Comparison of ENCODE assay signal across 8 mouse cellular contexts in genomic region chr7:131075956-131076355, GRCm38 (mm10). TPM values are rescaled to one million over a fixed set of nuclear protein-coding genes. Genes with fewer than 3 reads are reported as not detected.
A peak's percentile ranks its signal among the peaks of the same experiment; 100 is the strongest.
DNase-seq lines count a peak whose midpoint lies in the region; ATAC-seq and TF ChIP-seq lines count a peak whose summit lies in the region.

No protein-coding gene starts in this region.

- WGBS in heart, postnatal 0 days: 0% methylated on average over 1 of the region's 1 CpGs
- 0% methylated on average over 1 of the region's 1 CpGs for WGBS in midbrain, postnatal 0 days
- 7% methylated on average over 1 of the region's 1 CpGs for WGBS in midbrain, embryonic 13.5 days

- no peaks in the 10 kb centered on the region for H3K27me3 ChIP-seq in heart, postnatal 0 days (ENCODE audit: control insufficient read depth, insufficient read depth, low read length)
- H3K27me3 ChIP-seq in midbrain, postnatal 0 days (ENCODE audit: insufficient read depth, low read length): no peaks in the 10 kb centered on the region
- no peaks in the 10 kb centered on the region for H3K27me3 ChIP-seq in midbrain, embryonic 13.5 days

- TF ChIP-seq EP300 in heart, postnatal 0 days (IDR thresholded peaks at IDR 0.05; ENCODE audit: low read depth): no peak

- H3K9ac ChIP-seq in heart, postnatal 0 days (replicated peaks; ENCODE audit: low read depth, low read length): no peak overlapping the region
- no peak overlapping the region for H3K9ac ChIP-seq in midbrain, postnatal 0 days (replicated peaks; ENCODE audit: low read length, poor library complexity, severe bottlenecking)
- H3K9ac ChIP-seq in midbrain, embryonic 13.5 days (replicated peaks): no peak overlapping the region

- H3K4me1 ChIP-seq in heart, postnatal 0 days (ENCODE audit: control insufficient read depth, insufficient read depth): no peaks in the 10 kb centered on the region
- H3K4me1 ChIP-seq in midbrain, postnatal 0 days (ENCODE audit: insufficient read depth, low read length): no peaks in the 10 kb centered on the region
- H3K4me1 ChIP-seq in midbrain, embryonic 13.5 days (replicated peaks): no peaks in the 10 kb centered on the region

- no peaks in the 10 kb centered on the region for H3K9me3 ChIP-seq in heart, postnatal 0 days (replicated peaks; ENCODE audit: control insufficient read depth, low read length)
- no peaks in the 10 kb centered on the region for H3K9me3 ChIP-seq in midbrain, postnatal 0 days (ENCODE audit: low read length)
- H3K9me3 ChIP-seq in midbrain, embryonic 13.5 days: no peaks in the 10 kb centered on the region

- H3K4me3 ChIP-seq in heart, postnatal 0 days (ENCODE audit: low read depth, low read length): no peak overlapping the region
- no peak overlapping the region for H3K4me3 ChIP-seq in midbrain, postnatal 0 days (ENCODE audit: low read depth, low read length)
- no peak overlapping the region for H3K4me3 ChIP-seq in midbrain, embryonic 13.5 days (replicated peaks)

- ATAC-seq in heart, postnatal 0 days (ENCODE audit: insufficient read depth, low read depth): no peak
- ATAC-seq in midbrain, postnatal 0 days (ENCODE audit: low FRiP score): no peak
- no peak for ATAC-seq in midbrain, embryonic 13.5 days
- ATAC-seq in erythroid progenitor cell, adult 5-6 weeks (replicated peaks; ENCODE audit: low FRiP score, poor library complexity, severe bottlenecking): no peak

- intact Hi-C loops in heart, postnatal 25 days (cut with DNase I): no loop called here
- intact Hi-C loops in left cerebral cortex, postnatal 4 days (cut with DNase I): no loop called here

- peak; percentile 38 for TF ChIP-seq CTCF in heart, postnatal 0 days (IDR thresholded peaks at IDR 0.05; ENCODE audit: low read depth)
- peak; percentile 68 for TF ChIP-seq CTCF in midbrain, postnatal 0 days (IDR thresholded peaks at IDR 0.05)

- no peak for DNase-seq in heart, postnatal 0 days (ENCODE audit: low spot score)
- no peak for DNase-seq in heart, postnatal 25 days (ENCODE audit: low spot score)
- peak; percentile 31 for DNase-seq in midbrain, postnatal 0 days (ENCODE audit: low spot score)
- peak; percentile 71 for DNase-seq in adrenal gland, postnatal 14 days
- DNase-seq in left cerebral cortex, postnatal 4 days: peak; percentile 43
- peak; percentile 78 for DNase-seq in thymus, postnatal 4 days

- H3K36me3 ChIP-seq in heart, postnatal 0 days (replicated peaks; ENCODE audit: control insufficient read depth, insufficient read depth, low read length): no peaks in the 10 kb centered on the region
- no peaks in the 10 kb centered on the region for H3K36me3 ChIP-seq in midbrain, postnatal 0 days (ENCODE audit: insufficient read depth, low read length)
- H3K36me3 ChIP-seq in midbrain, embryonic 13.5 days: no peaks in the 10 kb centered on the region

- no peak overlapping the region for H3K4me2 ChIP-seq in heart, postnatal 0 days (ENCODE audit: low read depth, low read length)
- H3K4me2 ChIP-seq in midbrain, postnatal 0 days (ENCODE audit: low read depth, low read length, poor library complexity, severe bottlenecking): no peak overlapping the region
- no peak overlapping the region for H3K4me2 ChIP-seq in midbrain, embryonic 13.5 days (replicated peaks)

- H3K27ac ChIP-seq in heart, postnatal 0 days (ENCODE audit: low read depth): no peak overlapping the region
- H3K27ac ChIP-seq in midbrain, postnatal 0 days (ENCODE audit: low read depth, low read length): no peak overlapping the region
- no peak overlapping the region for H3K27ac ChIP-seq in midbrain, embryonic 13.5 days

RNA-seq across cellular contexts. Expression of gene Dmbt1, which starts 44.1 kb away (rescaled TPM):
- not detected in 2 replicates for total RNA-seq in heart, postnatal 0 days (2014; rRNA removed; ENCODE audit: low replicate concordance)
- polyA plus RNA-seq in heart, postnatal 0 days (2015; fragmentation: Nextera tagmentation; extraction: Ambion mirVana): not detected in 2 replicates
- total RNA-seq in heart, postnatal 25 days (2021): not detected
- total RNA-seq in midbrain, postnatal 0 days (2014; rRNA removed): 0.05 TPM in 1 of 2 replicates, not detected in the other
- polyA plus RNA-seq in midbrain, postnatal 0 days (2015; fragmentation: Nextera tagmentation; extraction: Ambion mirVana): 0.14 and 0.16 TPM in 2 replicates
- polyA plus RNA-seq in midbrain, embryonic 13.5 days (2015; fragmentation: Nextera tagmentation; extraction: Ambion mirVana): 0.04 TPM in 1 of 2 replicates, not detected in the other
- 0.64 TPM in 1 of 2 replicates, not detected in the other for total RNA-seq in adrenal gland, postnatal 14 days (2021)
- total RNA-seq in left cerebral cortex, postnatal 4 days (2021): under 1 TPM in 1 of 2 experiments, not detected in 1; 0.06 TPM
- not detected in 2 replicates for total RNA-seq in erythroid progenitor cell, adult 5-6 weeks (2015; ENCODE audit: low replicate concordance)
- total RNA-seq in erythroid progenitor cell, adult 5-6 weeks (2017; ENCODE audit: low replicate concordance): not detected in 2 replicates

Comparison
In these comparisons a context has a peak if more than half of its experiments do, and no peak if none do; other contexts are left out.
1. DNase-seq: peak in midbrain, postnatal 0 days (single experiment), adrenal gland, postnatal 14 days (single experiment), left cerebral cortex, postnatal 4 days (single experiment) and thymus, postnatal 4 days (single experiment); none in heart, postnatal 0 days (single experiment) and heart, postnatal 25 days (single experiment).